8 mouse cellular contexts compared by ENCODE assay signal in genomic region chr5:149636075-149636920, GRCm38 (mm10). TPM values are rescaled to one million over a fixed set of nuclear protein-coding genes. Genes with fewer than 3 reads are reported as not detected.
A peak's percentile ranks its signal among the peaks of the same experiment; 100 is the strongest.
DNase-seq lines count a peak whose midpoint lies in the region; ATAC-seq lines count a peak whose summit lies in the region.

Hsph1 (minus strand) TSS chr5:149636376.

- H3K9ac ChIP-seq in hindbrain, embryonic 11.5 days (ENCODE audit: low read depth, low read length) = peak within 1 kb of the TSS; percentile 77

- no peaks in the 10 kb centered on the region for H3K27me3 ChIP-seq in hindbrain, embryonic 11.5 days (ENCODE audit: control insufficient read depth, insufficient read depth, low read length)

- no peaks in the 10 kb centered on the region for H3K36me3 ChIP-seq in hindbrain, embryonic 11.5 days (ENCODE audit: control insufficient read depth, insufficient read depth, low read length)

- under 1% methylated on average over 59 of the region's 60 CpGs for WGBS in hindbrain, embryonic 11.5 days

- peak; percentile 100 for DNase-seq in Muller cell, postnatal 12 days (ENCODE audit: inconsistent ontology term)
- DNase-seq in cerebellum, adult 9-11 months = peak; percentile 99
- peak; percentile 98 to 100 for DNase-seq in frontal cortex, adult 2 months (ENCODE audit: extremely low spot score in 1 of 2, low spot score in 1 of 2)
- DNase-seq in hindbrain, embryonic 11.5 days (ENCODE audit: low spot score) = peak; percentile 98
- peak; percentile 97 to 99 for DNase-seq in layer of hippocampus, postnatal 10 days (ENCODE audit: low spot score in 2 of 2)
- peak; percentile 98 for DNase-seq in lung, postnatal 10 days
- peak; percentile 96 for DNase-seq in ovary, postnatal 36 days (ENCODE audit: low spot score)
- peak; percentile 96 for DNase-seq in thymus, postnatal 25 days

- H3K4me3 ChIP-seq in hindbrain, embryonic 11.5 days (ENCODE audit: low read depth, low read length) = peak within 1 kb of the TSS; percentile 77

- H3K4me1 ChIP-seq in hindbrain, embryonic 11.5 days (replicated peaks; ENCODE audit: control insufficient read depth, insufficient read depth, low read length) = peaks cover 6% of the 10 kb centered on the region

- H3K27ac ChIP-seq in hindbrain, embryonic 11.5 days (ENCODE audit: low read depth, low read length) = peak within 1 kb of the TSS; percentile 81

- peak; percentile 99 for ATAC-seq in hindbrain, embryonic 11.5 days (ENCODE audit: low FRiP score)

- no peaks in the 10 kb centered on the region for H3K9me3 ChIP-seq in hindbrain, embryonic 11.5 days (ENCODE audit: control insufficient read depth, low read length)

- H3K4me2 ChIP-seq in hindbrain, embryonic 11.5 days (replicated peaks; ENCODE audit: low read depth, low read length) = peak within 1 kb of the TSS; percentile 95

RNA-seq across cellular contexts. Expression of gene Hsph1, which starts in this region (rescaled TPM):
- polyA plus RNA-seq in frontal cortex, adult 2 months (2012; rRNA removed) = 192 and 200 TPM in 2 replicates
- polyA plus RNA-seq in hindbrain, embryonic 11.5 days (2014; fragmentation: Nextera tagmentation; extraction: Ambion mirVana) = 118 and 126 TPM in 2 replicates
- 100 to 1,000 TPM; 182 to 208 TPM for total RNA-seq in layer of hippocampus, postnatal 10 days (2021)

Comparison
In these comparisons a context has a peak if more than half of its experiments do, and no peak if none do; other contexts are left out.
1. Peak in every context shown above with its lines: DNase-seq, ATAC-seq, H3K4me3 ChIP-seq and H3K27ac ChIP-seq.